Mouse (Mus musculus) layer of hippocampus, postnatal 25 days (tissue): ENCODE measurements around the gene Gabra2. TPM values are rescaled to one million over a fixed set of nuclear protein-coding genes. Genes with fewer than 3 reads are reported as not detected.

Source experiments
- DNase-seq, 2 experiments: peaks; one replicate each; pipeline ENCODE4 v3.0.0; 2022; ENCODE audit warnings: mixed read lengths in 2 of 2, low spot score in 1 of 2; ENCODE audit errors: extremely low spot score in 1 of 2
- total RNA-seq, 2 experiments: library from RNA; stranded (reverse); gene quantifications; 2 replicates each; pipeline ENCODE4 v1.2.3; 2021

The Gabra2 gene
- total RNA-seq: 100 to 1,000 TPM; 128 to 134 TPM

DNA sequence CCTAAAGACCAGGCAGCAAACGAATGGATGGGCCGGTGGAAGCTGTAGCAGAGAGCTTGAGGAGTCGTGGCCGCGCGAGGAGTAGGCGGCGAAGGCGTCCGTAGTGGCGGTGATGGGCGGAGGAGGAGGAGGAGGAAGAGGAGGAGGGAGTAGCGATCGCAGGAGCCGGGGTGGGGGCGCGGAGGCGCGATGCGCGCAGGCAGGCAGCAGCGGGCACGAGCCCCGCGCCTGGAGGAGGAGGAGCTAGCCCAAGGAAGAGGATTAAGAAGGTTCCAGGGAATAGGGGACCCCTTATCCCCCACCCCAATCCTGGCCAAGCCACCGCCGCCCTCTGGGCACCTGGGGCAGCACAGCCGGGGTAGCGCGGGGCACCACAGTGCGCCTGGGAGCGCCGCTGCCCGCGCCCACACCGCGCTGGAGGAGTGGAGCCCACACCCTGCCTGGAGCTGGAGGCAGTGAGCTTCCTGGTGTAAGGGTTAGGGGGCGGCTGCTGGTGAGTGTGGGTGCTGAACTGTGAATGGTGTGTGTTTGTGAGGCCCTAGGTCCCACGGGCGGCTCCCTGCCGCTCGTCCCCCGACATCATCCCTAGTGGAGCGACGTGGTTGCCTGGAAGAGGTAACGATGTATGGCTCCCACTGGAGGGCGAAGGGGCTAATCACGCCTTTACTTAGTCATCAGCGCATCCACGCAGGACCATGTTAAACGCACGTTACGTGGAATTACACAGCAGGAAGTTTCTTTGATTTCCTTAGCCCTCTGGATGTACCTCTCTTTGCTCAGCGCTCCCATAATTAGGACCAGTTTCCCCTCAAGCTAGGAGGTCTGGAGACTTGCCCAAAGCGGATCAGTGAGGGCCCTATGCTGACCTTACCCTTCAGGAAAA, at the start of gene Gabra2:
Gene Gabra2, minus strand, starts transcription at position 125 of the 883 bp plus-strand sequence.
- DNase-seq: peak; percentile 63 to 88

- no peak for DNase-seq
These were observed 41.0 kb upstream of the Gabra2 start for GRCm38 (mm10) chr5:71136691-71137090.

DNA sequence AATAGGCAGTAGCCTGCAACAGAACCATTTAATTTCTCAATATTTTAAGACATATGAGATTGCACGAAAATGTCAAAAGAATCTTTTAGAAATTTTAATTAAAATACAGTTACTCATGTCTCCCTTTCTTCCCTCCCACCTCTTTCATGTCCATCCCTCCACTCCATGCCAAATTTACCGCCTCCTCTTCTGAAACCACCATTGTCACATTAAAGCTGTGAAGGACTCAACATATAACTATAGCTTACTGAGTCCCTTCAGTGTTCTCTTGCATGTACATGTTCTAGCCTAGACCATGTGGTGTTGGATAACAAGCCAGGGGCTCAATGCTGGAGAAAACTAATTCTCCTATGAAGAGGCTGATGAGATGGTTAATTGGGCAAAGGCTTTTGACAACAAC, 40.2 kb upstream of the Gabra2 start:
- DNase-seq: no peak

DNA sequence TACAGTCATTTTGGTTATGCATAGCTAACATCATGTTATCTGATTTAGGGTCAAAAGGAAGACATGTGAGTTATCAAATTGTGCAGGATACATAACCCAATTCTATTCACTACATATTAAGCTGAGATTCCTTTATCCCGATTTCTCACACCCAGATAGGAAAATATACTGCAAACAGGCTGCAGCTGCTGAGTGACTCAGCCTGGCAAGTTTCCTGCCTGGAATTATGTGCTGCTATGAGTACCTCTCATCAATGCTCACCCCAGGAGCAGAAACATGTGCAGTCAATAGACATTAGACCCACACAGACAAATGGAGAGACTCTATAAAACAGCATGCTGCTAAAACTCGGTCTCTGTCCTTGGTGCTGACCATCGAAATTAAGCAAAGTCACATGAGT, 32.1 kb upstream of the Gabra2 start:
- DNase-seq: peak; percentile 9 to 35

DNA sequence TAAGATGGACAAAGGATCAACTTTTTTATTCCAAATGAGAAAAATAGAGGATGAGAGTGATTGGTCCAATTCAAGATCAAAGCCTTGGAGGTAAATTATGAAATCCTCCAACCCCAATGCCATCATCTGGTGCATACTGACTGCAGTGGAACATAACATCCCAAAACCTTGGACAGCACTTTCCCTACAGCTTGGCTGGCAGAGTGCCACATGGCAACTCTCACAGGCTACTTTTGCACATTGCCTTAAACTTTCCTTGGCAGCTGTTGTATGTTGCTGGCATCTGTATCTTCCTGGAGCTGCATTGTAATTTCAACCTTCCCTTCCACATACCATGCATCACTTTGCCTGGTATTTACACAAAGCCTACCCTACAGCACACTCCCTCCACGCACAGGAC, 19.6 kb upstream of the Gabra2 start:
- DNase-seq: no peak

GRCm38 (mm10) chr5:71095180-71095579, 469 bp downstream of the Gabra2 start:
- peak; percentile 46 to 51 for DNase-seq

DNA sequence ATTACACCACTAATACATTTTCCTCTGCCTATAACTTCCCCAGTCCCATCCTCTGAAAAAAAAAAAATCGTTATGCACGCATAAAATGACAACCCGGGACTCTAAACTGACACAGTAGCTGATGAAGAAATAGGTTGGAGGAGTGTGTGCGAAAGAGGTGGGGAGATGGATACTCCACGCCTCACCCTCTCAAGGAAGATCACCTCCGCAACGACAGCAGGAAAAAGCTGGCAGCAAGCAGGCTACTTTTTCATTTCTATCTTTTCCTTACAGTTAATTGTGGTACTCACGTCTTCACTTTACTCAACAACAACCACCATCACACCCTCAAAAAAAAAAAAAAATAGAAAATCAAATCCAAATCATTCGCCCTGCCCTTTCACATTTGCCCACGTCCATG, 873 bp downstream of the Gabra2 start:
- no peak for DNase-seq

GRCm38 (mm10) chr5:71093807-71094206, 1.8 kb downstream of the Gabra2 start:
- no peak for DNase-seq

DNA sequence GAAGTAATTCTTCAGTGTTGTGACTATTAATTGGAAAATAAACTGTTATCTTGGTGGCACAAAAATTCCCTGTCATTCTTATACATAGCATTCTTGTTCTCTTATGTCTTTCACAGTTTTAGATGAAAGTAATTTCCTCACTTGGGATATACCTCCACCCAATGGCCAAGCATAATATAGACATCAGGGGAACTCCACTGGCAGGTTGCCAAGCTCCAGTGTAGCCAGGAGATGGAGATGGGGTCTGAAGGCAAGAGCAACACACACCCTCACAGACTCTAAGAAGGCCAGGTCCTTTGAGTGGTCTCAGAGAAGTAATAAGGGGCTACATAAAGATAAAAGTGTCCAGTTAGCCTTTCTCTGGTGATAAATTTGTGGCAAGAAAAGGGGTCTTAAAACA, 3.2 kb downstream of the Gabra2 start:
- peak in 1 of 2 experiments; percentile 52 for DNase-seq

GRCm38 (mm10) chr5:71091926-71092325, 3.7 kb downstream of the Gabra2 start:
- DNase-seq: no peak

- no peak for DNase-seq
These were observed 16.8 kb downstream of the Gabra2 start for GRCm38 (mm10) chr5:71078861-71079260.

GRCm38 (mm10) chr5:71061696-71062095, 34.0 kb downstream of the Gabra2 start:
- DNase-seq: peak in 1 of 2 experiments; percentile 8

- no peak for DNase-seq
These were observed 37.6 kb downstream of the Gabra2 start for GRCm38 (mm10) chr5:71058047-71058446.

GRCm38 (mm10) chr5:71037352-71037751, 58.3 kb downstream of the Gabra2 start:
- no peak for DNase-seq

GRCm38 (mm10) chr5:71025956-71026355, 69.7 kb downstream of the Gabra2 start:
- DNase-seq: peak in 1 of 2 experiments; percentile 45

DNA sequence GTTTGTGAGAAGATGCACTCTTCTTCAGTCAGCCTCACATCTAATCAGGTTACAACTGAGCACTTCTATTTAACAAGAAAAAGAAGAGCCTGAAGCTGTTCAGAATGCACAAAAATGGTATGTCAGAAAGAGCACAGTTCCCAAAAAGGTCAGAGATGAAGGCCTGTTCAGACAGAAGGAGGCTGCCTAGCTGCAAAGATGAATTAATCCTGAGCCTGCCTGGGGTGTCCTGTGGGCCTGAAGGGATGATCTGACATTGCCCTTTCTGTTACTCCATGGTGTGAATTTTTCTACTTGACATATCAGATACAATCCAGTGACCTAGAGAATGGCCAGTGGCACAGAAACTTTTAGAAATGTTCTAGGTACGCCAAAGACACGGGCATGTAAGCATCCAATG, 83.9 kb downstream of the Gabra2 start:
- DNase-seq: no peak

- DNase-seq: no peak
These were observed 84.4 kb downstream of the Gabra2 start for GRCm38 (mm10) chr5:71011271-71011670.

GRCm38 (mm10) chr5:71010797-71011196, 84.9 kb downstream of the Gabra2 start:
- no peak for DNase-seq

DNA sequence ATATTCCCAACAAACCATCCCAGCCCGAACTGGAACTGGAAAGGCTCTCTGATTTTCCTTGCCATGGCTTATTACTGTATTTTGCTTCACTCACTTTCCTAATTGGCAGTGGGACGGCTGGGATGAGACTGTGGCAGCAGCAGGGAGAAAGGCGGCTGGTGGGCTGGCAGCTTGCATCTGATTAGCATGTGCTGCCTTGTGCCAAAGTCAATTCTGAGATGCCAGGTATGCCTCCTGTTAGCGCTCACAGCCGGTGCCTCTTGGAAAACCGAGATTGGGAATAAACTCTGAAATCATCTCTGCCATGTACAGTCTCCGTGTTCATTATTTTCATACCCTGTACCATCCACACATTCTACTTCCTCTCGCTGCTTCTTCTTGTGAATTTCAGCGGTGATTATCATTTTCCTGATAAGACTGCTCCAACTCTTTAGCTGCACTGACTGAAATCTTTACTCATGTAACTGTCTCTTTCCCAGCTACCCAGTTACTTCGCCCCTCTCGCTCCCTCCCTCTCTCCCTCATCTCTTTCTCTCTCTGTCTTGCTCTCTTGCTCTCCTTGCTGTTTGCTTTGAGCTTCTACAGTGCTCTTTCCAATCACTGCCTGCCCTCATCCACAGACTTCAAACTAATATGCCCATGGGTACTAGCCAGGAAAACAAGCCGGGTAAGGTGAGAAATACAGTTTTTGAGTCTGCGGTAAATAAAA, 99.9 kb downstream of the Gabra2 start:
- peak; percentile 32 to 52 for DNase-seq

DNA sequence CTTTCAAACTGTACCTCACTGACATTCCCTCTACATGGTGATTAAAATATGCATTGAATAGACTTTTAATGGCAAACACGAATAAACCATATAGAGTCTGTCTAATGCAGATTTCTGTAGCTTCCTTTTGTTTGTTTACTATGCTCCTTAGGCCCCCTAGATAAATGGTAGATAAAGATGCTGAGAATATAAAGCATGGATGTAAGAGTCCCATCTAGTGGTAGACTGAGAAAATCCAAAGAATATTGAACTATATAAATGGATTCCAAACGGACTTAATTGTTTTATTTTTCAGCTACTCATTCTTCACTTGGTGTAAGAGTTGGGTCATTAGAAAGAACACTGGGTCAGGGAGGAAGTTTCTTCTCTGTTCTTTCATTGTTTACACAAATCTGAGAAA, 102.4 kb downstream of the Gabra2 start:
- no peak for DNase-seq

- no peak for DNase-seq
These were observed 104.8 kb downstream of the Gabra2 start for GRCm38 (mm10) chr5:70990891-70991290.
